Mouse (Mus musculus) layer of hippocampus, adult 2 months (tissue): ENCODE data around the gene Tbc1d10c. TPM values are rescaled to one million over a fixed set of nuclear protein-coding genes. Genes with fewer than 3 reads are reported as not detected.
A peak's percentile ranks its signal among the peaks of the same experiment; 100 is the strongest.

Experiments used
- DNase-seq, 2 experiments: peaks; one replicate each; pipeline ENCODE4 v3.0.0; 2022; ENCODE audit warnings: low spot score in 2 of 2
- H3K27ac ChIP-seq: fragments of 200-600 bp; 2 replicates; pipeline ENCODE4 v1.8.1; 2022
- H3K4me3 ChIP-seq: fragments of 200-600 bp; 2 replicates; pipeline ENCODE4 v1.8.1; 2022; ENCODE audit warnings: mild to moderate bottlenecking
- CTCF ChIP-seq: fragments of 200-600 bp; conservative IDR thresholded peaks from 2 replicates; pipeline ENCODE4 v1.8.1; 2022; ENCODE audit warnings: antibody characterized with exemption, mild to moderate bottlenecking, moderate library complexity
- long read RNA-seq, 2 experiments: library from polyadenylated mRNA; stranded (forward); transcript quantifications; one replicate each; pipeline ENCODE4 v2.0.0; 2021; ENCODE audit warnings: borderline mapping rate in 2 of 2
- total RNA-seq, 2 experiments: library from RNA; stranded (reverse); gene quantifications; 2 replicates each; pipeline ENCODE4 v1.2.3; 2021

The Tbc1d10c gene
- 1 to 10 TPM in 1 of 2 experiments, under 1 TPM in 1; 0.91 to 1.0 TPM for total RNA-seq
- long read RNA-seq, experiment 1: 0 reads
- long read RNA-seq, experiment 2: 0 reads

DNA sequence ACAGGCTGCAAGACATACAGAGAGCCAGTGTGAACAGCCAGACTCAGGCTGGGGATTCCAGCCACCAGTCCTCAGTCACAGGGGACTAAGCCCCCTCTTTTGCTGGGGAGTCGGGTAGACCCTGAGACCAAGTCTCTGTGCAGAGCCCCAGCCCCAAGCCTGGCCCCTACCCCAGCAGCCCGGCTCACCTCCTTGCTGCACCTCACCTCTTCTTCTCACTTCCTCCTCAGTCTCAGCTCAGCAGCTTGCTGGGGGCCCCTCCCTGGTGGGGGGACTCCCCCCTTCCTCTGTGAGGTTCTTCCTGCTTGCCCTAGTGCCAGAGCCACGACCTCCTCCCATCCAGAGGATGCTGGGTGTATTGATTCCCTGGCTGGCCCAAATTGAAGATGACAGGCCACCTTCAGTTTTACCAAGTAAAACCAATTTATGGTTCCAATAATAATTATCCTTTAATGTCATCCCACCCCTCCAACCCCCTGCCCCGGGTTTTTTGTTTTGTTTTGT, at the start of gene Tbc1d10c:
Gene Tbc1d10c (minus strand): TSS at position 454 of the 504 bp plus-strand sequence.
- Histone ChIP-seq H3K4me3 (peak within 1 kb of the TSS; percentile 88), H3K27ac (peak within 1 kb of the TSS; percentile 99)
- DNase-seq: no peak
- TF ChIP-seq CTCF: no peak

DNA sequence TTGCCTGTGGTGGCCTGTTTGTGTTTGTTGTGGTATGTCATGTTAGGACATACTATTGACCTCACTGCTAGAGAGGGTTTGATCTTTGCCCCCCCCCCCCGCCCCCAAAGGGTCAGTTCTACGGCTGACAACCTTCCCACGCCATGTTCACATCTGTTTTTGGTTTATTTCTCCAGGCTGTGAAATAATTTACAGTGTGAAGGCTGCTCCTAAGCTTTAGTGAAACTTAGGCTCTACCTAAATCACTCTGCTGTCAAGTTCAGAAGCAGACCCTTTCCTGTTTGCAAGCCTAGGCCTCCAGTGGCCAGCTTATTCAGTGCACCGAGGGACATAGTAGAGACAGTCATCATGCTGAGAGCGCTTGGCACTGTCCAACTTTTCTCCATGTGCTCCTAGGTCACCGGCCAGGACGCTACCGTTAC, 49.2 kb upstream of the Tbc1d10c start:
- DNase-seq: no peak
- TF ChIP-seq CTCF: no peak

DNA sequence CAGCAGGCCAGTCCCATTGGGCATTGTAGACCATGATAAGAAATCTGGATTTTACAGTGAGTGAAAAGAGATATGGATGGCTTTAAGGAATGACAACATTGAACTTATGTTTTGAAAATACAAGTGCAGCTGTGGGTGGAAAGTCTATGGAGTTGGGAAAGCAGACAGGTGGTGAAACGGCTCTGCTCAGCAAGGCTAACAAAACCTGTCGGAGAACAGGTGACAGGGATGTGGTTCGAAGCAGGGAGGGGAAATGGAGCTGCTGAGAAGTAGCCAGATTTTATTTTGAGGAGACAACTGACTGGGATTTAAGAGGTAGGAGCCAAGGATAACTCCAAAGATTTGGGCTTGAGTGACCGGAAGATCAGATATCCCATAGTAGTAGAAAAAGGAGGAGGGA, 43.5 kb upstream of the Tbc1d10c start:
- no peak overlapping the region for H3K27ac ChIP-seq
- no peak for TF ChIP-seq CTCF
- DNase-seq: no peak
- H3K4me3 ChIP-seq: no peak overlapping the region

More for the DNA sequence above, 49.2 kb upstream of the Tbc1d10c start:
- Histone ChIP-seq H3K4me3 (no peak overlapping the region), H3K27ac (no peak overlapping the region)

DNA sequence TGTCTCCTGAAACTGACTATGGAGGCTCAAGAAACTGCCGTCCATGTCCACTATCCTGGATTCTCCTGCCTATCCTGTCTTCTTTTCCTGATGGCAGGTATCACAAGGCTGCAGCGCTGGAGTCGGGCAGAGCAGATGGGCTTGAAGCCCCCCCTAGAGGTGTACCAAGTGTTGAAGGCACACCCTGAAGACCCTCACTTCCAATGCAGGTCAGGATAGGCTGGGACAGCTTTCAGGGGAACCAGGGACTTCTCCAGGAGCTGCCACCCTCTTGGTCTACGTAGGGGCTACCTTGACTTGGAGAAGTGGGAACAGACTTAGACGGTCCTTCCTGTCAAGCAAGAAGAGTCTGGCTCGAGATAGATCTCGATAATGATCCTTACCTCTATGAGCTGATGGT, 41.6 kb upstream of the Tbc1d10c start:
- DNase-seq: no peak
- TF ChIP-seq CTCF: no peak
- Histone ChIP-seq H3K4me3 (peak overlapping the region; percentile 78; the same call in 1 of the 2 replicates), H3K27ac (peak overlapping the region; percentile 71)

DNA sequence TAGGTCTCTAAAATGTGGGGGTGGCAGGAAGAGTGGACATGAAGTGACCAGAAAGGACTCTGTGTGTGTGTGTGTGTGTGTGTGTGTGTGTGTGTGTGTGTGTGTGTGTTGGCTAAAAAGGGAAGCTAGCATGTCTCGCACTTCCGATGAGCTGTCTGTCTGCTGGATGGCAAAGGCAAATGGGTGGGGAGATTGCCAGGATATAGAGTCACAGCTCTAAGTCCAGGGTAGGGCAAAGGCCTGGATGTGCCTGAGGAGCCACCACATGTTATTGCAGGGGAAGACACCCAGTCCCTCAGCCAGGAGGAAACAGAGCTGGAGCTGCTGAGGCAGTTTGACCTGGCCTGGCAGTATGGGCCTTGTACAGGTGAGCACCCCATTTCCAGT, 41.1 kb upstream of the Tbc1d10c start:
- Histone ChIP-seq H3K4me3 (peak overlapping the region; percentile 78), H3K27ac (peak overlapping the region; percentile 96)
- TF ChIP-seq CTCF: no peak
- peak in 1 of 2 experiments; percentile 36 for DNase-seq

DNA sequence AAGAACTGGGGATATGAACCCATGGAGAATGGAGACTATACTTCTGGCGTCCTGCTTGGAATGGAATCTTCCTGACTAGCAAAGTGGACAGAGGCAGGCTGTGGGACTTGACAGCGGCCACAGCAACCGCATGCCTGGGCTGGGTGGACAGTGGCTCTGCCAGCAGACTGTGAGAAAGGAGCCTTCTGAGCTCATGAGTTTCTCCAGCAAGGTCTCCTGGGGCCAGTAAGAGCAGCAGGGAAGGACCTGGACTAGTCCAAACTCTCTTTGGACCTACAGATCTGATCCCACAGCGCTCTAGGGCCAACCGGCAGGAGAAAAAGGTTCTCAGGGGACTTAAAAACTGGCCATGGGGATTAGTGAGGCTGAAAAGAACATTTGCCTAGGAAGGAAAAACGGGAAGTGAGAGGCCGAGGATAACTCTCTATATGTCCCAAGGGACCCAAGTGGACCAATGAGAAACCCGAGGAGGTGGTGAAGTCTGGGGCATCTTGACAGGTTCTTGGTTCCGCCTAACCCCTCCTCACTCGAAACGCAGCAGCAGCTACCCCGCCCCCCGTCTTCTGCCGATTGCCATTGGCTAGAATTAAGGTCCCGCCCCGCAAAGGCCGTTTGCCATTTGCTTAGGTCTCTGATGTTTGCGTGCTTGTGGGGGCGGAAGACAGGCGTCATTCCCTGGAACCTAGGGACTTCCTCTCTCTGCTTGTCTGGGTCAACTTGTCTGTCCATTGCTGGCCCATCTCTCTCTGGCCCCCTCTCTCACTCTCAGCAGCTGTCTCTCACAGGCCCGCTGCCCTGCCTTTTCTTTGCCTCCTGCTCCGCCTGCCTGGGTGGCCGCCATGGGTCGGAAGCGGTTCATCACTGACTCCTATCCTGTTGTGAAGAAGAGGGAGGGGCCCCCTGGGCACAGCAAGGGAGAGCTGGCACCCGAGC, 40.4 kb upstream of the Tbc1d10c start, which contains the start of gene Pold4:
Gene Pold4 (plus strand): TSS at position 647 of the 933 bp plus-strand sequence.
- peak within 1 kb of the TSS; percentile 96 for H3K27ac ChIP-seq
- DNase-seq: peak; percentile 95 to 97
- no peak for TF ChIP-seq CTCF
- H3K4me3 ChIP-seq: peak within 1 kb of the TSS; percentile 78

DNA sequence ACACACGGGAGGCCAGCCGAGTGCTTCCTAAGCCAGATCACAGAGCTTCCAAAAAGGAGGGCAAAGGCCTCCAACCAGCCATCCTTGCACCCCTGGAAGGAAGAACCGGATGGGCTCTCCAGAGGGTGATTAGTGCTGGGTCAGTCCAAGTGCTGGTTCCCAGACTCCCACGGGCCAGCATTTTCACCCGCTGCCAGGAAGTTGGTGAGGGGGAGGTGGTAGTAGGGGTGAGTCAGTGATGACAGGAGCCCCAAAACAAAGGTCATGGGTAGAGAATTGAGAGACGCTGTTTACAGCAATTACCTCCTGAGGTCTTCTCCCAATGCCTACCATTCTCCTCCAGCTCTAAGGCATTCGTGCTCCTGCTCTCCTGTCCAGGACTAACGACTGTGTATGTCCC, 39.3 kb upstream of the Tbc1d10c start:
- no peak overlapping the region for H3K4me3 ChIP-seq
- peak overlapping the region; percentile 96 for H3K27ac ChIP-seq
- no peak for DNase-seq
- no peak for TF ChIP-seq CTCF

DNA sequence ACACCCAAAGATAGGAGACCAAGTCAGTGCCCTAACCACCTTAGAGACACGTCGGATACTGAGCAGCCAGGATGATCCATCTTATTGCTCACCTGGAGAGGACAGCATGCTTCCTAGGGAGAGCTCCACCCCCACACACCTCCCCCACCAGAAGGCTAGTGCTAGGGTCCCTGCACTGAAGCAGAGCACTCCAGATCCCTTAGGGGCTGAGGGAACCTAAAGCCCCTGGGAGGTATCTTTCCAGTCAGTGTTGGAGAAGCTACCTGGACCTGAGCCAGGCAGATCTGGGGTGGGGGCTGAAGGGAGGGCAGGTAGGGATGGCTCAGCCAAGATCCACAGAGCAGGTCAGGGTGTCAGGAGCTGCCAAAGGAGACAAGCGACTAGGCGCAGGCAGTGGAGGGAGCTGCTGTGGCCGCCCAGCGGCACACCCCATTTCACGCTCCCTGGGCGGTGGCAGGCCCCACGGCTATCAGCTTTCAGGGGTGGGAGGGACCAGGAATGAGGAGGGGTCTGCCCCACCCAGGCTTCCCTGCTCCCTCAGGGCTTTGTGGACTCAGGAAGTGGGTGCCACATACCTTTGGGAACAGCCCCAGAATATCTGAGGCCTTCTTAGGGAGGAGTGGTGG, 38.5 kb upstream of the Tbc1d10c start:
- peak overlapping the region; percentile 96 for H3K27ac ChIP-seq
- TF ChIP-seq CTCF: no peak
- no peak for DNase-seq
- no peak overlapping the region for H3K4me3 ChIP-seq

DNA sequence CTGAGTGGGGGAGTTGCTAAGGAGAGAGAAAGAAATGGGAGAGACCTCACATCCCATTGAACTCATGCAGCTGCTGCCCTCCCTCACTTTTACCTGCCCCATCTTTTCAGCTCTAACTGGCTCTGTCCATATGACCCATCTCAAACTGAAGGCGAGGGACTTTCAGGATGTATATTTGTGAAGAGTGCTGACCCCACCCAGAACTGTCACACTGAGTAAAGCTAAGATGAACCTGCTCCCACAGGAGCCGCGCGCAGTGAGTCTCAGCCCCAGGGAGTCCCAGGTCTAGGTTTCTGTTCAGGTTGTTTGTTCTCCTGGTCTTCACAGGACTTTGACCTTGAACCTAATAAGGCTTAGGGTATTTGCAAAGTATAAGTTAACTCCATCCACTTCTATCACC, 37.8 kb upstream of the Tbc1d10c start:
- no peak for DNase-seq
- H3K4me3 ChIP-seq: no peak overlapping the region
- no peak overlapping the region for H3K27ac ChIP-seq
- no peak for TF ChIP-seq CTCF

DNA sequence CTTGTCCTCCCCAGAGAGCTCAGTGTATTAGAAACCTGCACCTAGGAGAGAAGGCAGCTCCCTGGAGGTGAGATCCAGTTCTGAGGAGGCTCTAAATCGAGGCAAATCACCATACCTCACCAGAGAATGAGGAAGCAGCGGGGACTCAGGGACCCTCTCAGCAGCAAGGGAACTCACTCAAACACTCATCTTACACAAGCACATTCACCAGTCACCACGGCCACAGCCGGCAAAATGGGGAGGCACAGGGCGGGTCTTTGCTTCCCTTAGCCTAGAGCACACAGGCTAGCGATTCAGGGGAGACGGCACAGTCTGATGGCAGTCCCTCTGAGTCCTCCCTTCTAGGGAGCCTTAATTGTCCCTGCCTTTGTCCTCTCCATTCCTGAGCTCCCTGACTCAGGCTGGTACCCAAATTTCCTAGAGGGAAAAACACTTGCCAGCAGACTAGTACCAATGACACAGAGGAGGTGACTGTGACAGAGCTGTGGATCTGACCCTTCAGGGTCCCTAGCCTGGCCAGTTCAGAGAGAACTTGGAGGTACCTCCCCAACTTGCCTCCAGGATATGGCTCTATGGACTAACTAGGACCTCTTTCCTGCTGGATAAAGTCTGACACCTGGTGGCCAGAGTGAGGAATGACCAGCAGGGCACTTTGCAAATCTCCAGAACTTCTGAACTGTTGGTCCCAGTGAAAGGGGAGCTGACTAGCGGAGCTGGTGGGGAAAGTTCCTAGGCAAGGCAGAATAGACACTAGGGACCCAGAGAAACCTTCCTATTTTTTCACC, 37.0 kb upstream of the Tbc1d10c start:
- TF ChIP-seq CTCF: peak; percentile 99
- DNase-seq: peak; percentile 76 to 77
- Histone ChIP-seq H3K27ac (no peak overlapping the region), H3K4me3 (no peak overlapping the region)

DNA sequence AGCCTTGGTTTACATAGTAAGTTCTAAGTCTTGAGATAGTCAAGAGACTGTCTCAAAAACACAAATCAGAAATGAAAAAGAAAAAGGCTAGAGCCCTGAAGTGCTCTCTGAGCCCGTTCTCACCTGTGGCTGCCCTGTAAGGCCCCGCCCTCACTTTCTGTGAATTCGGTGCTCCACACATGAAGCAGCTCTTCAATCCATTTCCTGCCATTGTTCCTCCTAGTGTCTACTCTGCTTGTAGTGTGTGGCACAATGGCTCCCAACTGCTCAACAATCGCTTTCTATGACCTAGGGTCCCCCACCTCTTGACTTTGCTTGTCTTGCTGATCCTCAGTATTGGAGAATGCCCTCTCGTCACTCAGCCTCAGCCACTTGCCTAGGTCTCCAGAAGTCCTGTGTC, 36.4 kb upstream of the Tbc1d10c start:
- no peak overlapping the region for H3K27ac ChIP-seq
- TF ChIP-seq CTCF: no peak
- no peak overlapping the region for H3K4me3 ChIP-seq
- DNase-seq: no peak

DNA sequence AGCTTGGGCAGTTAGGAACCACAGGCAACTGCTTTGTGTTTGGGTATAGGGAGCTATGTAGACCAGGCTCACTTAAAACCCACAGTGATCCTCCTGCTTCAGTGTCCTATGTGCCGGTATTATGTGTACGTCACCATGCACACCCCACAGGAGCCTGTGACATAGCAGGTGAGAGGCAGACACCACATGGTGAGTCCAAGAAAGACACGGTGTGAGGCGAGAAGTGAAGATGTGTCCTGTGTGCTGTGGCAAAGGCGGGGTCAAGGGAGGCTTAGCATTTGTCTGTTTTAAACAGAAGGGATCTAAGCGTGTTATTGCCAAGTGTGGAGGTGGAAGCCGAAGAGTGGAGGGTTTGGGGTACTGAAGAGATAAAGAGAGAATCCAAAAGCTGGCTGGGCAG, 35.7 kb upstream of the Tbc1d10c start:
- TF ChIP-seq CTCF: no peak
- Histone ChIP-seq H3K27ac (no peak overlapping the region), H3K4me3 (no peak overlapping the region)
- DNase-seq: no peak
